Mouse (Mus musculus) lung, embryonic 14.5 days (tissue): ENCODE measurements around the gene Lats2. TPM values are rescaled to one million over a fixed set of nuclear protein-coding genes. Genes with fewer than 3 reads are reported as not detected.

Experiments used
- ATAC-seq: fragments of 200-750 bp; cut with Nextera tagmentation; 2 replicates; pipeline ENCODE4 v1.8.0; 2017; ENCODE audit warnings: mild to moderate bottlenecking, moderate TSS enrichment, moderate library complexity; ENCODE audit not compliant: insufficient read depth
- DNase-seq: peaks from one replicate; pipeline ENCODE4 v3.0.0-alpha.2; 2015
- H3K27ac ChIP-seq: fragments of 300-500 bp; sonication (generic); 2 replicates; pipeline ENCODE4 v1.5.1; 2014; ENCODE audit warnings: low read depth, mild to moderate bottlenecking, moderate library complexity
- H3K27me3 ChIP-seq: fragments of 300-500 bp; sonication (generic); 2 replicates; pipeline ENCODE4 v1.6.1; 2014; ENCODE audit warnings: low read length, control low read depth; ENCODE audit not compliant: insufficient read depth
- H3K36me3 ChIP-seq: fragments of 300-500 bp; sonication (generic); 2 replicates; pipeline ENCODE4 v1.6.1; 2014; ENCODE audit warnings: control low read depth; ENCODE audit not compliant: insufficient read depth
- H3K4me1 ChIP-seq: fragments of 300-500 bp; sonication (generic); 2 replicates; pipeline ENCODE4 v1.6.1; 2014; ENCODE audit warnings: antibody characterized with exemption, control low read depth; ENCODE audit not compliant: insufficient read depth
- H3K4me2 ChIP-seq: fragments of 300-500 bp; sonication (generic); 2 replicates; pipeline ENCODE4 v1.6.1; 2014; ENCODE audit warnings: mild to moderate bottlenecking
- H3K4me3 ChIP-seq: fragments of 300-500 bp; sonication (generic); 2 replicates; pipeline ENCODE4 v1.5.1; 2014; ENCODE audit warnings: low read depth, low read length
- H3K9ac ChIP-seq: fragments of 300-500 bp; sonication (generic); 2 replicates; pipeline ENCODE4 v1.6.1; 2014
- H3K9me3 ChIP-seq: fragments of 300-500 bp; sonication (generic); 2 replicates; pipeline ENCODE4 v1.6.1; 2016; ENCODE audit warnings: low read depth, low read length, control low read depth
- CTCF ChIP-seq: IDR thresholded peaks from 2 replicates; pipeline ENCODE4 v1.5.1; 2016; ENCODE audit warnings: antibody characterized with exemption, low read depth
- WGBS: fragments of 180-500 bp; shearing (Covaris S2); extraction: QIAGEN DNeasy Blood & Tissue Kit; methylation state at CpG from one replicate; pipeline ENCODE4 v1.1.7; 2014; 5-methylcytosine and 5-hydroxymethylcytosine counted together
- polyA plus RNA-seq: library from polyadenylated mRNA; unstranded; fragments of >200 nt; fragmentation: Nextera tagmentation; extraction: Ambion mirVana; gene quantifications from 2 replicates; pipeline ENCODE4 v1.2.1, GENCODE M21; 2014

Gene Lats2
- polyA plus RNA-seq, 1 experiment from 2014 or later = 28.9 TPM

- DNase-seq (peak; percentile 82), ATAC-seq (no peak)
- no peaks in the 10 kb centered on the region for H3K9me3 ChIP-seq
- H3K4me3 ChIP-seq = no peak overlapping the region
- H3K4me2 ChIP-seq = no peak overlapping the region
- WGBS = 4% methylated on average over 1 of the region's 1 CpGs
- H3K27ac ChIP-seq = no peak overlapping the region
- H3K36me3 ChIP-seq = peaks cover 7% of the 10 kb centered on the region; the same call in 1 of the 2 replicates
- H3K27me3 ChIP-seq = no peaks in the 10 kb centered on the region
- no peaks in the 10 kb centered on the region for H3K4me1 ChIP-seq
- H3K9ac ChIP-seq = no peak overlapping the region
- TF ChIP-seq CTCF = peak; percentile 88
Measured at GRCm38 (mm10) chr14:57684579-57684978, 73.6 kb downstream of the Lats2 start.

DNA sequence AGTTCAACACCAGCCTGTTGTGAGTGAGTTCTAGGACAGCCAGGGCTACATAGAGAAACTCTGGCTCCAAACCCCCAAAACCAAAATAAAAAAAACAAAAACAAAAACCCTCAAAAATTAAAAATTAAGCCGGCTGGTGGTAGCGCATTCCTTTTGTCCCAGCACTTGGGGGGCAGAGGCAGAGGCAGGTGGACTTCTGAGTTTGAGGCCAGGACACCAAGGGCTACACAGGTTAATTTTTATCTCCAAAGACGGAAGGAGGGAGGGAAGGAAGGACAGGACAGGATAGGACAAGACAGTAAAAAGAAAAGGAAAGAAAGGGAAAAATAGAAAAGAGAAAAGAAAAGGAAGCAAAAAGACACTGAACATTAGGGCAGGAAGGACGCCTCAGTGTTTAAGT, 75.4 kb downstream of the Lats2 start:
- no peak for TF ChIP-seq CTCF
- no peak for DNase-seq
- Histone ChIP-seq H3K27ac (no peak overlapping the region), H3K9ac (no peak overlapping the region), H3K4me2 (no peak overlapping the region), H3K4me3 (no peak overlapping the region), H3K9me3 (no peaks in the 10 kb centered on the region), H3K4me1 (no peaks in the 10 kb centered on the region), H3K36me3 (no peaks in the 10 kb centered on the region), H3K27me3 (no peaks in the 10 kb centered on the region)
- ATAC-seq = no peak
- 88% methylated on average over 4 of the region's 4 CpGs for WGBS

DNA sequence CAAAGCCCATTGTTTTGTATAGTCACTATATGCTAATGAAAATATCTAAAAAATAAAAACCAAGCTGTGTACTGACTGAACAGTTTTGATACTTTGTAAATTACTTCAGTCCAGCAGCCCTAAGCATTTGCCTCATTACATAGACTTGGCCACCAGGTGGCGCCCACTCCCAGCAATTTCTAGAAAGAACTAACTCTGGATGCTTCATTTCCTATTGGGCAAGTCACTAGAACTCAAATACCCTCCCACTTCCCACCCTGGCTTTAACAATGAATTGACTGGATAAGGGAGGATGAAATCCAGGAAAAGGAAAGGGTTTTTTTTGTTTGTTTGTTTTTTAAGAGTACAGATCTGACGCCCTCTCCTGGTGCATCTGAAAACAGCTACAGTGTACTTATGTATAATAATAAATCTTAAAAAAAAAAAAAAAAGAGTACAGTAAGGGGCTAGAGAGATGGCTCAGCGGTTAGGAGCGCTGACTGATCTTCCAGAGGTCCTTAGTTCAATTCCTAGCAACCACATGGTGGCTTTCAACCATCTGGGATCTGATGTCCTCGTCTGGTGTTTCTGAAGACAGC, 78.1 kb downstream of the Lats2 start:
- Histone ChIP-seq H3K36me3 (no peaks in the 10 kb centered on the region), H3K27me3 (no peaks in the 10 kb centered on the region), H3K4me1 (no peaks in the 10 kb centered on the region), H3K4me3 (no peak overlapping the region), H3K9ac (no peak overlapping the region), H3K9me3 (no peaks in the 10 kb centered on the region), H3K27ac (no peak overlapping the region), H3K4me2 (no peak overlapping the region)
- DNase-seq (peak; percentile 96), ATAC-seq (peak; percentile 84)
- 36% methylated on average over 5 of the region's 5 CpGs for WGBS
- TF ChIP-seq CTCF = peak; percentile 87

DNA sequence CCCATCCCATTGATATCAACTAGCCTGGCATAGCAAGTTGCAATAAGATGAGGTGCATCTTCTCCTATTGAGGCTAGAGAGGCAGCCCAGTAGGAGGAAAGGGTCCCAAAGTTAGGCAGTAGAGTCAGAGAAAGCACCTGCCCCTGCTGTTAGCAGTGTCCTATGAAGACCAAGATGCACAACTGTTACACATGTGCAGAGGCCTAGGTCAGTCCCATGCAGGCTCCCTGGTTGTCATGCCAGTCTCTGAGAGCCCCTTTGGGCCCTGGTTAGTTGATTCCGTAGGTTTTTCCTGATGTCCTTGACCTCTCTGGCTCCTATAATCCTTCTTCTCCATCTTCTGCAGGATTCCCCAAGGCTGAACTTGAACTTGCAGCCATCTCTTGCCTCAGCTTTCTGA, 78.7 kb downstream of the Lats2 start:
- DNase-seq (no peak), ATAC-seq (peak; percentile 35; the same call in 1 of the 2 replicates)
- no peak for TF ChIP-seq CTCF

GRCm38 (mm10) chr14:57675481-57675880, 82.7 kb downstream of the Lats2 start:
- WGBS = 33% methylated on average over 2 of the region's 2 CpGs
- ATAC-seq (no peak), DNase-seq (no peak)
- no peaks in the 10 kb centered on the region for H3K9me3 ChIP-seq
- TF ChIP-seq CTCF = no peak
- H3K36me3 ChIP-seq = no peaks in the 10 kb centered on the region
- no peak overlapping the region for H3K4me2 ChIP-seq
- no peak overlapping the region for H3K27ac ChIP-seq
- H3K4me3 ChIP-seq = no peak overlapping the region
- H3K4me1 ChIP-seq = no peaks in the 10 kb centered on the region
- no peaks in the 10 kb centered on the region for H3K27me3 ChIP-seq
- no peak overlapping the region for H3K9ac ChIP-seq

More for the DNA sequence above, 78.7 kb downstream of the Lats2 start:
- Histone ChIP-seq H3K9me3 (no peaks in the 10 kb centered on the region), H3K4me2 (no peak overlapping the region), H3K27ac (no peak overlapping the region), H3K4me3 (no peak overlapping the region), H3K9ac (no peak overlapping the region), H3K27me3 (no peaks in the 10 kb centered on the region), H3K4me1 (no peaks in the 10 kb centered on the region), H3K36me3 (no peaks in the 10 kb centered on the region)
- WGBS = 29% methylated on average over 1 of the region's 1 CpGs

- no peak for TF ChIP-seq CTCF
- Histone ChIP-seq H3K4me3 (peak overlapping the region; percentile 87), H3K4me2 (peak overlapping the region; percentile 85), H3K36me3 (no peaks in the 10 kb centered on the region), H3K27ac (peak overlapping the region; percentile 95), H3K9ac (peak overlapping the region; percentile 94), H3K9me3 (no peaks in the 10 kb centered on the region), H3K27me3 (no peaks in the 10 kb centered on the region), H3K4me1 (0 out of 2 replicates have a peak, but pooled peaks cover 4% of the 10 kb centered on the region)
- DNase-seq = peak; percentile 28
- ATAC-seq = no peak
- WGBS = 7% methylated on average over 10 of the region's 10 CpGs
Measured at GRCm38 (mm10) chr14:57665628-57665950, 92.6 kb downstream of the Lats2 start.

DNA sequence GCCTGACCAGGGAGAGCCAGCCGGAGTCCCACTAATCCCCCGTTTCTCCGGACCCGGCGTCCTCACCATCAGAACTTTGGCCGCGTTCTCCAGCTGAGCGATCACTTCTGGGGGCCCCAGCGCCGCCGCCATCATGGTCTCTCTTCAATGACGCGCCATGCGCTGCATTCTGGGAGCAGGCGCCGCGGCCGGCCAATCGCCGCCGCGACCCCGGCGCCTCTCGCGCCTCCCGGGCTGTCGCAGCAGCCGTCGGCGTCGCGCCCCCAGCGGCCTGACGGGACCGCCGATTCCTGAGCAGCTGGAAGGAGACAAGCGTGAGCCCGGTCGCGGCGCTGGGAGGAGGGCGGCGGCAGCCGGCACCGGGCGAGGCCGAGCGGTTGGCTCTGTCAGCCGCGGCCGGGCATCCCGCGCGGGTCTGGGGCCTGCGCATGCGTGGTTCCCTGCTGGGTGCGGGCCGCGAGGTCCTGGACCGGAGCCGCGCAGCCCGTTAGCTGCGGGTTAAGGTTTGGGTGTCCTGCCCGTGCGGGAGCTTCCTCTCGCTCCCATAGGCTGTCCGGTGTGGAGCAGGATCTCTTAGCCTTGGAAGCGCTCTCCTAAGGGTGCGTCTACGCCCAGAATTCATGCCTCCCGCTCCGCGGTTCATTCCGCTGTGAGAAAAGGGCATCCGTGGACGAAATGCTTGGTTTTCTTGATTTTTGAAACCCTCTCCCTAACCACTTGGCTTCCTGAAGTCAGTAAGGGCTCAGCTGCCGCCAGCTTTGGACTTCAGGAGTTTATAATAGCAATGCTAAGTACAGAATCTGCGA, 93.2 kb downstream of the Lats2 start, which contains the start of gene Xpo4:
Gene Xpo4, minus strand, starts transcription at position 609 of the 806 bp plus-strand sequence.
- Histone ChIP-seq H3K4me1 (0 out of 2 replicates have a peak, but pooled peaks cover 4% of the 10 kb centered on the region), H3K27me3 (no peaks in the 10 kb centered on the region), H3K4me2 (peak within 1 kb of the TSS; percentile 85), H3K4me3 (peak within 1 kb of the TSS; percentile 87), H3K9ac (peak within 1 kb of the TSS; percentile 94), H3K36me3 (no peaks in the 10 kb centered on the region), H3K9me3 (no peaks in the 10 kb centered on the region), H3K27ac (peak within 1 kb of the TSS; percentile 95)
- TF ChIP-seq CTCF = no peak; the same call in 1 of the 2 replicates
- ATAC-seq (peak; percentile 96), DNase-seq (peak; percentile 93)
- WGBS = under 1% methylated on average over 80 of the region's 80 CpGs
